ENCODE assay signal across 10 mouse cellular contexts in genomic region chr15:102358126-102358525, GRCm38 (mm10). TPM values are rescaled to one million over a fixed set of nuclear protein-coding genes. Genes with fewer than 3 reads are reported as not detected.
DNase-seq lines count a peak whose midpoint lies in the region; ATAC-seq and TF ChIP-seq lines count a peak whose summit lies in the region.
"Had no signal": no experiment of that assay in that cellular context is flagged by ENCODE, and none has a peak within 500 bp of the region (broad histone marks: within the 10 kb centered on the region; RNA-seq: fewer than 3 reads in every experiment).

No protein-coding gene starts in this region.

- TF ChIP-seq POLR2A in heart, adult 2 months (IDR thresholded peaks at IDR 0.05; ENCODE audit: insufficient read depth, low read depth, low read length): no peak
- no peak for TF ChIP-seq POLR2A in brain, embryonic 14.5 days (IDR thresholded peaks at IDR 0.05; ENCODE audit: borderline replicate concordance, extremely low read depth, insufficient read depth, insufficient read length, poor library complexity, severe bottlenecking)
- TF ChIP-seq POLR2A in cerebellum, adult 2 months (IDR thresholded peaks at IDR 0.05; ENCODE audit: borderline replicate concordance, insufficient read depth, low read length): no peak

- no peak for DNase-seq in heart, adult 2 months
- DNase-seq in brain, embryonic 14.5 days (ENCODE audit: low read depth): peak; percentile 33
- peak; percentile 55 for DNase-seq in neural tube, embryonic 11.5 days (ENCODE audit: low spot score)
- DNase-seq in cerebellum, adult 2 months: no peak
- no peak for DNase-seq in right cerebral cortex, adult 18-20 months
- DNase-seq: cerebellum, adult 18-20 months had no signal

- H3K36me3 ChIP-seq in heart, embryonic 13.5 days: no peaks in the 10 kb centered on the region
- no peaks in the 10 kb centered on the region for H3K36me3 ChIP-seq in heart, adult 2 months (ENCODE audit: control insufficient read depth, insufficient read depth, low read length)
- no peaks in the 10 kb centered on the region for H3K36me3 ChIP-seq in hindbrain, embryonic 16.5 days (ENCODE audit: control insufficient read depth, insufficient read depth, low read length)
- H3K36me3 ChIP-seq in neural tube, embryonic 11.5 days (ENCODE audit: control insufficient read depth, insufficient read depth, low read length): no peaks in the 10 kb centered on the region

- peak overlapping the region; percentile 53 for H3K9ac ChIP-seq in heart, embryonic 13.5 days
- H3K9ac ChIP-seq in heart, adult 2 months (ENCODE audit: low read depth, low read length): no peak overlapping the region
- peak overlapping the region; percentile 38 for H3K9ac ChIP-seq in hindbrain, embryonic 16.5 days (ENCODE audit: low read depth, low read length)
- H3K9ac ChIP-seq in neural tube, embryonic 11.5 days (ENCODE audit: low read length): peak overlapping the region; percentile 32; the same call in 1 of the 2 replicates

- H3K4me3 ChIP-seq in heart, embryonic 13.5 days: peak overlapping the region; percentile 37
- H3K4me3 ChIP-seq in heart, adult 2 months: no peak overlapping the region
- H3K4me3 ChIP-seq in hindbrain, embryonic 16.5 days (ENCODE audit: low read length): peak overlapping the region; percentile 9
- H3K4me3 ChIP-seq in neural tube, embryonic 11.5 days (ENCODE audit: low read depth, low read length): peak overlapping the region; percentile 19; the same call in 1 of the 2 replicates
- no peak overlapping the region for H3K4me3 ChIP-seq in cerebellum, adult 2 months (replicated peaks; ENCODE audit: insufficient read depth, low read depth, low read length)

- intact Hi-C loops in heart, adult 2 months (cut with DNase I): no loop called here

- peaks cover 59% of the 10 kb centered on the region for H3K27me3 ChIP-seq in heart, embryonic 13.5 days (replicated peaks)
- peaks cover 2% of the 10 kb centered on the region; the same call in 1 of the 2 replicates for H3K27me3 ChIP-seq in heart, adult 2 months (ENCODE audit: control insufficient read depth, insufficient read depth, low read length)
- peaks cover 27% of the 10 kb centered on the region for H3K27me3 ChIP-seq in hindbrain, embryonic 16.5 days (replicated peaks; ENCODE audit: control insufficient read depth, insufficient read depth, low read length)
- peaks cover 11% of the 10 kb centered on the region for H3K27me3 ChIP-seq in neural tube, embryonic 11.5 days (ENCODE audit: control insufficient read depth, insufficient read depth, low read length)
- peaks cover 3% of the 10 kb centered on the region; the same call in 1 of the 2 replicates for H3K27me3 ChIP-seq in cerebellum, adult 2 months (ENCODE audit: control insufficient read depth, insufficient read depth, low read length)

- no peak for TF ChIP-seq EP300 in heart, adult 2 months (IDR thresholded peaks at IDR 0.05; ENCODE audit: insufficient read depth, low read depth, low read length)

- H3K27ac ChIP-seq in heart, embryonic 13.5 days (replicated peaks): no peak overlapping the region
- no peak overlapping the region for H3K27ac ChIP-seq in heart, adult 2 months
- H3K27ac ChIP-seq in hindbrain, embryonic 16.5 days (ENCODE audit: low read depth, low read length): no peak overlapping the region
- no peak overlapping the region for H3K27ac ChIP-seq in neural tube, embryonic 11.5 days (ENCODE audit: low read depth, low read length)
- H3K27ac ChIP-seq in cerebellum, adult 2 months (ENCODE audit: insufficient read depth, low read length): no peak overlapping the region
- H3K27ac ChIP-seq: macrophage had no signal

- TF ChIP-seq CTCF in heart, adult 2 months (IDR thresholded peaks at IDR 0.05): no peak
- no peak for TF ChIP-seq CTCF in brain, embryonic 14.5 days (IDR thresholded peaks at IDR 0.05; ENCODE audit: borderline replicate concordance, extremely low read depth, insufficient read depth, insufficient read length)
- TF ChIP-seq CTCF in cerebellum, adult 2 months (IDR thresholded peaks at IDR 0.05; ENCODE audit: borderline replicate concordance, insufficient read depth, low read depth, low read length): no peak

- H3K79me2 ChIP-seq in heart, adult 2 months (replicated peaks; ENCODE audit: control insufficient read depth, insufficient read depth, low read length): no peaks in the 10 kb centered on the region

- peak overlapping the region; percentile 61 for H3K4me2 ChIP-seq in heart, embryonic 13.5 days
- H3K4me2 ChIP-seq in hindbrain, embryonic 16.5 days (ENCODE audit: low read length): peak overlapping the region; percentile 42
- peak overlapping the region; percentile 35 for H3K4me2 ChIP-seq in neural tube, embryonic 11.5 days (ENCODE audit: low read depth)

- H3K4me1 ChIP-seq in heart, embryonic 13.5 days: peaks cover 49% of the 10 kb centered on the region
- H3K4me1 ChIP-seq in heart, adult 2 months (ENCODE audit: control insufficient read depth, insufficient read depth, low read length): peaks cover 2% of the 10 kb centered on the region
- H3K4me1 ChIP-seq in hindbrain, embryonic 16.5 days (ENCODE audit: control insufficient read depth, insufficient read depth, low read depth, low read length): peaks cover 24% of the 10 kb centered on the region
- H3K4me1 ChIP-seq in neural tube, embryonic 11.5 days (ENCODE audit: control insufficient read depth, insufficient read depth, low read length): peaks cover 20% of the 10 kb centered on the region
- H3K4me1 ChIP-seq in cerebellum, adult 2 months (ENCODE audit: control insufficient read depth, insufficient read depth, low read length): peaks cover 4% of the 10 kb centered on the region

- H3K9me3 ChIP-seq in heart, embryonic 13.5 days: no peaks in the 10 kb centered on the region
- no peaks in the 10 kb centered on the region for H3K9me3 ChIP-seq in hindbrain, embryonic 16.5 days (ENCODE audit: control insufficient read depth, low read length)
- H3K9me3 ChIP-seq in neural tube, embryonic 11.5 days (ENCODE audit: control insufficient read depth, low read length): no peaks in the 10 kb centered on the region

- 3% methylated on average over 25 of the region's 25 CpGs for WGBS in heart, embryonic 13.5 days
- 17% methylated on average over 25 of the region's 25 CpGs for WGBS in heart, adult 2 months
- WGBS in hindbrain, embryonic 16.5 days: 2% methylated on average over 21 of the region's 25 CpGs
- 2% methylated on average over 25 of the region's 25 CpGs for WGBS in neural tube, embryonic 11.5 days
- 8% methylated on average over 25 of the region's 25 CpGs for WGBS in cerebellum, adult 2 months

- ATAC-seq in heart, embryonic 13.5 days (ENCODE audit: extremely low read depth, insufficient number of reproducible peaks, low FRiP score, low TSS enrichment): no peak
- ATAC-seq in hindbrain, embryonic 16.5 days: no peak
- no peak for ATAC-seq in neural tube, embryonic 11.5 days (ENCODE audit: insufficient read depth, low FRiP score, low TSS enrichment)
- no peak for ATAC-seq in activated CD4-positive, CD25-positive, alpha-beta regulatory T cell, adult 4 months

RNA-seq across cellular contexts. Expression of gene Aaas, which starts 7.6 kb away (rescaled TPM):
- polyA plus RNA-seq in heart, embryonic 13.5 days (2015; fragmentation: Nextera tagmentation; extraction: Ambion mirVana): 54.0 and 58.1 TPM in 2 replicates
- 10 to 100 TPM; 10.8 to 13.2 TPM for total RNA-seq in heart, adult 2 months (2021)
- polyA plus RNA-seq in heart, adult 2 months (2012; rRNA removed): 22.1 and 26.2 TPM in 2 replicates
- polyA plus RNA-seq in brain, embryonic 14.5 days (2012; rRNA removed): 33.6 and 49.2 TPM in 2 replicates
- polyA plus RNA-seq in hindbrain, embryonic 16.5 days (2015; fragmentation: Nextera tagmentation; extraction: Ambion mirVana): 36.1 and 38.1 TPM in 2 replicates
- 84.7 and 86.7 TPM in 2 replicates for polyA plus RNA-seq in neural tube, embryonic 11.5 days (2014; fragmentation: Nextera tagmentation; extraction: Ambion mirVana)
- 10 to 100 TPM; 45.7 to 48.7 TPM for polyA plus RNA-seq in activated CD4-positive, CD25-positive, alpha-beta regulatory T cell, adult 4 months (2017; shearing (Covaris generic))
- 29.7 and 33.1 TPM in 2 replicates for polyA plus RNA-seq in cerebellum, adult 2 months (2012; rRNA removed)

RNA-seq across cellular contexts. Expression of gene Sp7, which starts 8.9 kb away (rescaled TPM):
- 0.16 and 0.19 TPM in 2 replicates for polyA plus RNA-seq in heart, embryonic 13.5 days (2015; fragmentation: Nextera tagmentation; extraction: Ambion mirVana)
- not detected for total RNA-seq in heart, adult 2 months (2021)
- 0.06 TPM in 1 of 2 replicates, not detected in the other for polyA plus RNA-seq in heart, adult 2 months (2012; rRNA removed)
- 0.69 and 4.1 TPM in 2 replicates for polyA plus RNA-seq in brain, embryonic 14.5 days (2012; rRNA removed)
- 0.46 and 1.0 TPM in 2 replicates for polyA plus RNA-seq in hindbrain, embryonic 16.5 days (2015; fragmentation: Nextera tagmentation; extraction: Ambion mirVana)
- polyA plus RNA-seq in neural tube, embryonic 11.5 days (2014; fragmentation: Nextera tagmentation; extraction: Ambion mirVana): 0.70 and 0.96 TPM in 2 replicates
- not detected for polyA plus RNA-seq in activated CD4-positive, CD25-positive, alpha-beta regulatory T cell, adult 4 months (2017; shearing (Covaris generic))
- 1.4 TPM in 2 replicates for polyA plus RNA-seq in cerebellum, adult 2 months (2012; rRNA removed)
- polyA plus RNA-seq: macrophage had no signal

RNA-seq across cellular contexts. Expression of gene Myg1, which starts 26.6 kb away (rescaled TPM):
- polyA plus RNA-seq in heart, embryonic 13.5 days (2015; fragmentation: Nextera tagmentation; extraction: Ambion mirVana): 60.0 and 65.0 TPM in 2 replicates
- 10 to 100 TPM; 19.0 to 24.1 TPM for total RNA-seq in heart, adult 2 months (2021)
- polyA plus RNA-seq in heart, adult 2 months (2012; rRNA removed): 27.8 and 36.7 TPM in 2 replicates
- polyA plus RNA-seq in brain, embryonic 14.5 days (2012; rRNA removed): 109 and 137 TPM in 2 replicates
- polyA plus RNA-seq in hindbrain, embryonic 16.5 days (2015; fragmentation: Nextera tagmentation; extraction: Ambion mirVana): 88.1 and 99.0 TPM in 2 replicates
- 92.9 and 102 TPM in 2 replicates for polyA plus RNA-seq in neural tube, embryonic 11.5 days (2014; fragmentation: Nextera tagmentation; extraction: Ambion mirVana)
- 100 to 1,000 TPM; 109 to 120 TPM for polyA plus RNA-seq in activated CD4-positive, CD25-positive, alpha-beta regulatory T cell, adult 4 months (2017; shearing (Covaris generic))
- polyA plus RNA-seq in cerebellum, adult 2 months (2012; rRNA removed): 106 and 110 TPM in 2 replicates

RNA-seq across cellular contexts. Expression of gene Pfdn5, which starts 32.2 kb away (rescaled TPM):
- polyA plus RNA-seq in heart, embryonic 13.5 days (2015; fragmentation: Nextera tagmentation; extraction: Ambion mirVana): 310 and 347 TPM in 2 replicates
- 100 to 1,000 TPM; 287 to 351 TPM for total RNA-seq in heart, adult 2 months (2021)
- polyA plus RNA-seq in heart, adult 2 months (2012; rRNA removed): 82.0 and 160 TPM in 2 replicates
- 303 and 362 TPM in 2 replicates for polyA plus RNA-seq in brain, embryonic 14.5 days (2012; rRNA removed)
- polyA plus RNA-seq in hindbrain, embryonic 16.5 days (2015; fragmentation: Nextera tagmentation; extraction: Ambion mirVana): 448 and 464 TPM in 2 replicates
- 386 and 396 TPM in 2 replicates for polyA plus RNA-seq in neural tube, embryonic 11.5 days (2014; fragmentation: Nextera tagmentation; extraction: Ambion mirVana)
- polyA plus RNA-seq in activated CD4-positive, CD25-positive, alpha-beta regulatory T cell, adult 4 months (2017; shearing (Covaris generic)): 1,000 to 10,000 TPM; 1,328 to 1,584 TPM
- polyA plus RNA-seq in cerebellum, adult 2 months (2012; rRNA removed): 318 and 360 TPM in 2 replicates

RNA-seq across cellular contexts. Expression of gene Sp1, which starts 47.8 kb away (rescaled TPM):
- 4.3 and 4.6 TPM in 2 replicates for polyA plus RNA-seq in heart, embryonic 13.5 days (2015; fragmentation: Nextera tagmentation; extraction: Ambion mirVana)
- 10 to 100 TPM; 36.5 to 41.5 TPM for total RNA-seq in heart, adult 2 months (2021)
- polyA plus RNA-seq in heart, adult 2 months (2012; rRNA removed): 9.6 and 17.3 TPM in 2 replicates
- polyA plus RNA-seq in brain, embryonic 14.5 days (2012; rRNA removed): 19.2 and 20.8 TPM in 2 replicates
- 3.4 and 3.5 TPM in 2 replicates for polyA plus RNA-seq in hindbrain, embryonic 16.5 days (2015; fragmentation: Nextera tagmentation; extraction: Ambion mirVana)
- 10.4 and 11.1 TPM in 2 replicates for polyA plus RNA-seq in neural tube, embryonic 11.5 days (2014; fragmentation: Nextera tagmentation; extraction: Ambion mirVana)
- polyA plus RNA-seq in activated CD4-positive, CD25-positive, alpha-beta regulatory T cell, adult 4 months (2017; shearing (Covaris generic)): 10 to 100 TPM; 20.6 to 21.6 TPM
- 12.6 and 14.1 TPM in 2 replicates for polyA plus RNA-seq in cerebellum, adult 2 months (2012; rRNA removed)

Comparison
In these comparisons a context has a peak if more than half of its experiments do, and no peak if none do; other contexts are left out.
1. H3K4me3 ChIP-seq: peak in heart, embryonic 13.5 days (single experiment), hindbrain, embryonic 16.5 days (single experiment) and neural tube, embryonic 11.5 days (single experiment); none in heart, adult 2 months (single experiment) and cerebellum, adult 2 months (single experiment).
2. DNase-seq: peak in brain, embryonic 14.5 days (single experiment) and neural tube, embryonic 11.5 days (single experiment); none in heart, adult 2 months (0 of 2), cerebellum, adult 2 months (0 of 2) and right cerebral cortex, adult 18-20 months (single experiment).
3. Peak in every context shown above with its lines, with median percentiles within 50 percentile points of each other: H3K4me2 ChIP-seq.